Mouse (Mus musculus) olfactory bulb, adult 2 months (tissue): ENCODE measurements around the gene Sos2. TPM values are rescaled to one million over a fixed set of nuclear protein-coding genes. Genes with fewer than 3 reads are reported as not detected.
"Not testable (repeated sequence)": the region's sequence is repeated elsewhere in the genome, so short reads cannot be mapped to it uniquely, and the experiment has no call there.

Experiments
- H3K27ac ChIP-seq: fragments of 200-500 bp; 2 replicates; pipeline ENCODE4 v1.5.1; 2012; ENCODE audit warnings: low read depth, low read length; ENCODE audit not compliant: insufficient read depth
- H3K4me1 ChIP-seq: fragments of 200-500 bp; 2 replicates; pipeline ENCODE4 v1.6.1; 2012; ENCODE audit warnings: low read length; ENCODE audit not compliant: control insufficient read depth, insufficient read depth
- H3K4me3 ChIP-seq: fragments of 200-500 bp; 2 replicates; pipeline ENCODE4 v1.5.1; 2012; ENCODE audit warnings: mild to moderate bottlenecking, low read depth, low read length, moderate library complexity; ENCODE audit not compliant: insufficient read depth
- CTCF ChIP-seq: fragments of 200-500 bp; IDR thresholded peaks from 2 replicates; pipeline ENCODE4 v1.5.1; 2012; ENCODE audit warnings: low read depth, mild to moderate bottlenecking, low read length, moderate library complexity; ENCODE audit not compliant: insufficient read depth
- POLR2A ChIP-seq: fragments of 200-500 bp; IDR thresholded peaks from 2 replicates; pipeline ENCODE4 v1.6.1; 2012; ENCODE audit warnings: mild to moderate bottlenecking, low read depth, low read length, moderate library complexity; ENCODE audit not compliant: insufficient read depth
- WGBS: fragments of 180-500 bp; shearing (Covaris S2); methylation state at CpG from one replicate; pipeline ENCODE4 v1.1.7; 2018; 5-methylcytosine and 5-hydroxymethylcytosine counted together
- polyA plus RNA-seq: library from polyadenylated mRNA; stranded (reverse); fragments of >200 nt; gene quantifications from 2 replicates; pipeline ENCODE4 v1.2.4, GENCODE M21; 2012; ENCODE audit warnings: low replicate concordance; ENCODE audit not compliant: missing spikeins, insufficient read depth, insufficient read length

The Sos2 gene
- polyA plus RNA-seq, 1 experiment = not detected

- 10% methylated on average over 3 of the region's 3 CpGs for WGBS
- TF ChIP-seq POLR2A = no peak
- TF ChIP-seq CTCF = no peak
- H3K27ac ChIP-seq = no peak overlapping the region
Measured at GRCm38 (mm10) chr12:69644877-69645276, 36.8 kb downstream of the Sos2 start.

GRCm38 (mm10) chr12:69642877-69643276 is 38.8 kb downstream of the Sos2 start:
- TF ChIP-seq POLR2A = no peak
- TF ChIP-seq CTCF = no peak
- H3K4me3 ChIP-seq = no peak overlapping the region
- H3K27ac ChIP-seq = no peak overlapping the region
- H3K4me1 ChIP-seq = peaks cover 2% of the 10 kb centered on the region; the same call in 1 of the 2 replicates
- WGBS = 92% methylated on average over 5 of the region's 5 CpGs

More at GRCm38 (mm10) chr12:69644877-69645276, 36.8 kb downstream of the Sos2 start:
- Histone ChIP-seq H3K4me1 (peaks cover 2% of the 10 kb centered on the region; the same call in 1 of the 2 replicates), H3K4me3 (no peak overlapping the region)

GRCm38 (mm10) chr12:69634761-69635160 is 46.9 kb downstream of the Sos2 start:
- 87% methylated on average over 3 of the region's 3 CpGs for WGBS
- H3K27ac ChIP-seq = no peak overlapping the region
- TF ChIP-seq CTCF (no peak), POLR2A (no peak)
- no peak overlapping the region for H3K4me3 ChIP-seq
- no peaks in the 10 kb centered on the region for H3K4me1 ChIP-seq

- H3K27ac ChIP-seq, H3K4me1 ChIP-seq, H3K4me3 ChIP-seq: not testable (repeated sequence)
- WGBS = 96% methylated on average over 5 of the region's 5 CpGs
Measured at GRCm38 (mm10) chr12:69618590-69618989, 63.1 kb downstream of the Sos2 start.

- no peaks in the 10 kb centered on the region for H3K4me1 ChIP-seq
- no peak overlapping the region for H3K4me3 ChIP-seq
- no peak for TF ChIP-seq POLR2A
- no peak for TF ChIP-seq CTCF
- 96% methylated on average over 2 of the region's 2 CpGs for WGBS
- H3K27ac ChIP-seq = no peak overlapping the region
Measured at GRCm38 (mm10) chr12:69604367-69604766, 77.3 kb downstream of the Sos2 start.

GRCm38 (mm10) chr12:69597446-69597845 is 84.2 kb downstream of the Sos2 start:
- Histone ChIP-seq H3K4me1 (no peaks in the 10 kb centered on the region), H3K4me3 (no peak overlapping the region), H3K27ac (no peak overlapping the region)
- WGBS = 52% methylated on average over 4 of the region's 4 CpGs
- TF ChIP-seq CTCF = no peak
- no peak for TF ChIP-seq POLR2A

DNA sequence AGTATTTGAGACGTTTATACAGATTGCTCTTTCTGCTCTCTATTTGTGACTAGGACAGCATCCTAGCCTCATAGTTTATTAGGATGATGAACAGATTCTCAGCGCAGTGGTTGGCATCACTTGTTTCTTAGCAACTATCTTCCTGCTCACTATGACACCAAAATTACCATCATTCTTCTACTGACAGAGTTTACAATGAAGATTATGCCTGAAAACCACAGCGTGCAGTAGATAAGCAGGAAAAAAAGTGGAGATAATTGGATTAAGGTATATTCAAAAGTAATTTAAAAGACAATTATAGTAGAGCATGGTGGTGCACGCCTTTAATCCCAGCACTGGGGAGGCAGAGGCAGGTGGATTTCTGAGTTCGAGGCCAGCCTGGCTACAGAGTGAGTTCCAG is 88.5 kb downstream of the Sos2 start:
- 85% methylated on average over 5 of the region's 5 CpGs for WGBS
- Histone ChIP-seq H3K4me3 (no peak overlapping the region), H3K4me1 (no peaks in the 10 kb centered on the region), H3K27ac (no peak overlapping the region)
- TF ChIP-seq CTCF = no peak
- no peak for TF ChIP-seq POLR2A

DNA sequence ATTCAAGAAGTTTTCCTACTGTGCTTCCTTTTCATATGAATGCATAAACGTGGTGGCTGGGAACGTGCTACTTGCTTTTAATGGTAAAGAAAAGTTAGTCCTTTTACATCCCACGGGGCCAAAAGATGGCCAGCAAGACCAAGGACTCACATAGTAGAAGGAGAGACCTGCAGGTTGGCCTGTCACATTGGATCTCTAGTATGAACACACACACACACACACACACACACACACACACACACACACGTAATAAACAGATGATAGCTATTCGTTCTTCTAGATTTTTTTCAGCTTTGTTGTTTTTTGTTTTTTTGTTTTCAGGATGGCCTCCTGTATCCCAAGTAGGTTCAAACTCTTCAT is 98.4 kb downstream of the Sos2 start:
- H3K4me1 ChIP-seq = peaks cover 3% of the 10 kb centered on the region; the same call in 1 of the 2 replicates
- no peak for TF ChIP-seq POLR2A
- TF ChIP-seq CTCF = no peak
- WGBS = 28% methylated on average over 5 of the region's 5 CpGs
- peak overlapping the region; percentile 87 for H3K4me3 ChIP-seq
- 0 out of 2 replicates have a peak overlapping the region, but pooled peaks have one; percentile 37 for H3K27ac ChIP-seq

DNA sequence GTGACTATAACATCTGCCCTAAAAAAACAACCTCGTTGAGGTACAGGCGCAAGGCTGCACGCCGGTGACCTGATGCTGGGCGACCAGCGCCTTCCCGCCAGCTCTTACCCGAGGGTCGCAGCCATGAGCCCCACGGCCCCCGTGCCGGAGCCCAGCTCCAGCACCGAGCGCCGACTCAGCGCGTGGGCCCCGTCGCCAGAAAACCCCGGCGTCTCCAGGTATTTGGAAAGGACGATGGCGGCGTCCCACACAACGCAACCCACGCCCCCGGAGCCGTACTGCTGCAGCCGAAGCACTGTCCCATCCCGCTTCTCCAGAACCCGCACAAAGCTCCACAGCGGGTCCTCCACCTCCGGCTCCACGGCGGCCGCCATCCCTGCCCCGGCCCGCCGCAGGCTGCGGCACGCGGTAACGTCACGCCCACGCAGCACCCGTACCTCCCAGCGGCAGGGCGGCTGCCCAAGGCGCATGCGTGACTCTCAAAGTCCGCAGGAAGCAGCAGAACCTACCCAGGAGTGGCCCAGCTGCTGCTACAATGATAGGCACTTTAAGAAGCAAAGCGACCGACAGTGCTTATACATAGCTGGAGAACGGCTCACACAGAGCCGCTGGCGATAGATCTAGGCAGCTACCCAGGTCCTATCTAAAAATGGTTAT is 98.9 kb downstream of the Sos2 start, which contains the start of gene Vcpkmt:
Gene Vcpkmt (minus strand): TSS at position 416 of the 657 bp plus-strand sequence.
- peaks cover 3% of the 10 kb centered on the region; the same call in 1 of the 2 replicates for H3K4me1 ChIP-seq
- under 1% methylated on average over 56 of the region's 56 CpGs for WGBS
- peak within 1 kb of the TSS; percentile 38 for H3K27ac ChIP-seq
- peak within 1 kb of the TSS; percentile 87 for H3K4me3 ChIP-seq
- TF ChIP-seq CTCF = peak; percentile 15; the same call in 1 of the 2 replicates
- peak; percentile 87 for TF ChIP-seq POLR2A
